In genomic region chr13:3891479-3892087, GRCm38 (mm10) we compare ENCODE assay signal across 10 mouse cellular contexts. TPM values are rescaled to one million over a fixed set of nuclear protein-coding genes. Genes with fewer than 3 reads are reported as not detected.
DNase-seq lines count a peak whose midpoint lies in the region; ATAC-seq and TF ChIP-seq lines count a peak whose summit lies in the region.
"Had no signal": no experiment of that assay in that cellular context is flagged by ENCODE, and none has a peak within 500 bp of the region (broad histone marks: within the 10 kb centered on the region; RNA-seq: fewer than 3 reads in every experiment).

No protein-coding gene starts in this region.

- WGBS in lung, embryonic 14.5 days: 19% methylated on average over 8 of the region's 8 CpGs
- 20% methylated on average over 8 of the region's 8 CpGs for WGBS in embryonic facial prominence, embryonic 14.5 days
- 35% methylated on average over 8 of the region's 8 CpGs for WGBS in kidney, adult 2 months

- TF ChIP-seq POLR2A in kidney, adult 2 months (IDR thresholded peaks at IDR 0.05; ENCODE audit: low read depth, low read length): no peak

- H3K9me3 ChIP-seq in lung, embryonic 14.5 days (ENCODE audit: low read depth, low read length): no peaks in the 10 kb centered on the region
- no peaks in the 10 kb centered on the region for H3K9me3 ChIP-seq in embryonic facial prominence, embryonic 14.5 days (ENCODE audit: control insufficient read depth, low read length)

- DNase-seq in lung, embryonic 14.5 days: no peak
- no peak for DNase-seq in lung, postnatal 36 days
- DNase-seq in embryonic facial prominence, embryonic 14.5 days (ENCODE audit: low spot score): no peak
- DNase-seq in kidney, adult 2 months: peak; percentile 83
- DNase-seq in right cerebral cortex, postnatal 14 days: no peak
- DNase-seq in urinary bladder, postnatal 14 days (ENCODE audit: low spot score): no peak
- DNase-seq in cerebellum, adult 11 months: no peak

- H3K36me3 ChIP-seq in lung, embryonic 14.5 days (ENCODE audit: insufficient read depth): peaks cover 24% of the 10 kb centered on the region
- peaks cover 29% of the 10 kb centered on the region for H3K36me3 ChIP-seq in embryonic facial prominence, embryonic 14.5 days (ENCODE audit: control insufficient read depth, insufficient read depth, low read length)
- H3K36me3 ChIP-seq in kidney, adult 2 months (ENCODE audit: control insufficient read depth, insufficient read depth, low read length): peaks cover 13% of the 10 kb centered on the region

- peak overlapping the region; percentile 57 for H3K4me3 ChIP-seq in lung, embryonic 14.5 days (ENCODE audit: low read depth, low read length)
- peak overlapping the region; percentile 55 for H3K4me3 ChIP-seq in embryonic facial prominence, embryonic 14.5 days (ENCODE audit: low read depth, low read length)
- peak overlapping the region; percentile 92 for H3K4me3 ChIP-seq in kidney, adult 2 months (ENCODE audit: insufficient read depth, low read depth, low read length)

- H3K27ac ChIP-seq in lung, embryonic 14.5 days (ENCODE audit: low read depth): no peak overlapping the region
- H3K27ac ChIP-seq in embryonic facial prominence, embryonic 14.5 days (replicated peaks; ENCODE audit: low read depth, low read length): peak overlapping the region; percentile 41
- peak overlapping the region; percentile 77 for H3K27ac ChIP-seq in kidney, adult 2 months (ENCODE audit: insufficient read depth, low read depth, low read length)

- peak overlapping the region; percentile 59 for H3K4me2 ChIP-seq in lung, embryonic 14.5 days
- peak overlapping the region; percentile 63 for H3K4me2 ChIP-seq in embryonic facial prominence, embryonic 14.5 days (ENCODE audit: low read depth, low read length)

- TF ChIP-seq CTCF in lung, embryonic 14.5 days (IDR thresholded peaks at IDR 0.05; ENCODE audit: low read depth): no peak
- TF ChIP-seq CTCF in kidney, adult 2 months (conservative IDR thresholded peaks at IDR 0.05; ENCODE audit: insufficient read depth, insufficient read length, low read depth, low read length): no peak

- no peak for ATAC-seq in lung, embryonic 14.5 days (ENCODE audit: insufficient read depth)
- no peak for ATAC-seq in embryonic facial prominence, embryonic 14.5 days (ENCODE audit: low read depth)
- 0 out of 2 replicates have a peak, but pooled peaks have one; percentile 15 for ATAC-seq in megakaryocyte-erythroid progenitor cell, adult 5-6 weeks (replicated peaks; ENCODE audit: low FRiP score, low TSS enrichment, poor library complexity, severe bottlenecking)
- ATAC-seq: inflammation-experienced regulatory T-cells, adult 6 months had no signal

- no peaks in the 10 kb centered on the region for H3K27me3 ChIP-seq in lung, embryonic 14.5 days (ENCODE audit: insufficient read depth, low read length)
- no peaks in the 10 kb centered on the region for H3K27me3 ChIP-seq in embryonic facial prominence, embryonic 14.5 days (replicated peaks; ENCODE audit: control insufficient read depth, insufficient read depth, low read length)
- H3K27me3 ChIP-seq in kidney, adult 2 months (replicated peaks; ENCODE audit: control insufficient read depth, insufficient read depth, low read length): no peaks in the 10 kb centered on the region

- H3K9ac ChIP-seq in lung, embryonic 14.5 days: peak overlapping the region; percentile 69
- peak overlapping the region; percentile 74 for H3K9ac ChIP-seq in embryonic facial prominence, embryonic 14.5 days (ENCODE audit: low read depth, low read length)

- 0 out of 2 replicates have a peak, but pooled peaks cover 3% of the 10 kb centered on the region for H3K4me1 ChIP-seq in lung, embryonic 14.5 days (ENCODE audit: insufficient read depth)
- H3K4me1 ChIP-seq in embryonic facial prominence, embryonic 14.5 days (ENCODE audit: control insufficient read depth, insufficient read depth, low read length): peaks cover 18% of the 10 kb centered on the region
- H3K4me1 ChIP-seq in kidney, adult 2 months (ENCODE audit: control insufficient read depth, insufficient read depth, low read length): peaks cover 11% of the 10 kb centered on the region; the same call in 1 of the 2 replicates

RNA-seq across cellular contexts. Expression of gene Net1, which starts 26.4 kb away (rescaled TPM):
- polyA plus RNA-seq in lung, embryonic 14.5 days (2014; fragmentation: Nextera tagmentation; extraction: Ambion mirVana): 71.4 and 74.5 TPM in 2 replicates
- 82.0 and 94.5 TPM in 2 replicates for polyA plus RNA-seq in embryonic facial prominence, embryonic 14.5 days (2014; fragmentation: Nextera tagmentation; extraction: Ambion mirVana)
- polyA plus RNA-seq in kidney, adult 2 months (2012; rRNA removed): 32.7 and 39.9 TPM in 2 replicates
- 112 and 118 TPM in 2 replicates for total RNA-seq in megakaryocyte-erythroid progenitor cell, adult 5-6 weeks (2014; fragmentation: Nextera tagmentation)
- 315 and 336 TPM in 2 replicates for total RNA-seq in megakaryocyte-erythroid progenitor cell, adult 5-6 weeks (2017)

RNA-seq across cellular contexts. Expression of gene Tubal3, which starts 26.5 kb away (rescaled TPM):
- not detected in 2 replicates for polyA plus RNA-seq in lung, embryonic 14.5 days (2014; fragmentation: Nextera tagmentation; extraction: Ambion mirVana)
- 0.08 TPM in 1 of 2 replicates, not detected in the other for polyA plus RNA-seq in embryonic facial prominence, embryonic 14.5 days (2014; fragmentation: Nextera tagmentation; extraction: Ambion mirVana)
- polyA plus RNA-seq in kidney, adult 2 months (2012; rRNA removed): not detected in 2 replicates
- 0.52 TPM in 1 of 2 replicates, not detected in the other for total RNA-seq in megakaryocyte-erythroid progenitor cell, adult 5-6 weeks (2014; fragmentation: Nextera tagmentation)
- total RNA-seq in megakaryocyte-erythroid progenitor cell, adult 5-6 weeks (2017): not detected in 2 replicates
- polyA plus RNA-seq: spleen, adult 2 months had no signal

RNA-seq across cellular contexts. Expression of gene Calm5, which starts 37.6 kb away (rescaled TPM):
- not detected in 2 replicates for polyA plus RNA-seq in lung, embryonic 14.5 days (2014; fragmentation: Nextera tagmentation; extraction: Ambion mirVana)
- polyA plus RNA-seq in embryonic facial prominence, embryonic 14.5 days (2014; fragmentation: Nextera tagmentation; extraction: Ambion mirVana): 0.58 and 0.74 TPM in 2 replicates
- not detected in 2 replicates for polyA plus RNA-seq in kidney, adult 2 months (2012; rRNA removed)
- not detected in 2 replicates for total RNA-seq in megakaryocyte-erythroid progenitor cell, adult 5-6 weeks (2014; fragmentation: Nextera tagmentation)
- total RNA-seq in megakaryocyte-erythroid progenitor cell, adult 5-6 weeks (2017): not detected in 2 replicates
- polyA plus RNA-seq: inflammation-experienced regulatory T-cells, adult 6 months; spleen, adult 2 months had no signal

RNA-seq across cellular contexts. Expression of gene Ucn3, which starts 53.6 kb away (rescaled TPM):
- not detected in 2 replicates for polyA plus RNA-seq in lung, embryonic 14.5 days (2014; fragmentation: Nextera tagmentation; extraction: Ambion mirVana)
- 0.13 TPM in 1 of 2 replicates, not detected in the other for polyA plus RNA-seq in embryonic facial prominence, embryonic 14.5 days (2014; fragmentation: Nextera tagmentation; extraction: Ambion mirVana)
- not detected in 2 replicates for polyA plus RNA-seq in kidney, adult 2 months (2012; rRNA removed)
- not detected in 2 replicates for total RNA-seq in megakaryocyte-erythroid progenitor cell, adult 5-6 weeks (2014; fragmentation: Nextera tagmentation)
- not detected in 2 replicates for total RNA-seq in megakaryocyte-erythroid progenitor cell, adult 5-6 weeks (2017)
- polyA plus RNA-seq: inflammation-experienced regulatory T-cells, adult 6 months; spleen, adult 2 months had no signal

RNA-seq across cellular contexts. Expression of gene Calm4, which starts 54.0 kb away (rescaled TPM):
- not detected in 2 replicates for polyA plus RNA-seq in lung, embryonic 14.5 days (2014; fragmentation: Nextera tagmentation; extraction: Ambion mirVana)
- polyA plus RNA-seq in embryonic facial prominence, embryonic 14.5 days (2014; fragmentation: Nextera tagmentation; extraction: Ambion mirVana): 25.4 and 99.1 TPM in 2 replicates
- not detected in 2 replicates for polyA plus RNA-seq in kidney, adult 2 months (2012; rRNA removed)
- total RNA-seq in megakaryocyte-erythroid progenitor cell, adult 5-6 weeks (2014; fragmentation: Nextera tagmentation): not detected in 2 replicates
- not detected in 2 replicates for total RNA-seq in megakaryocyte-erythroid progenitor cell, adult 5-6 weeks (2017)
- polyA plus RNA-seq: inflammation-experienced regulatory T-cells, adult 6 months; spleen, adult 2 months had no signal
